Mouse (Mus musculus): ENCODE measurements around the gene Hspbap1. TPM values are rescaled to one million over a fixed set of nuclear protein-coding genes. Genes with fewer than 3 reads are reported as not detected.

The Hspbap1 gene
- total and polyA plus RNA-seq, 3 experiments, result 7.2 to 9.6 TPM; not detected in 1

DNA sequence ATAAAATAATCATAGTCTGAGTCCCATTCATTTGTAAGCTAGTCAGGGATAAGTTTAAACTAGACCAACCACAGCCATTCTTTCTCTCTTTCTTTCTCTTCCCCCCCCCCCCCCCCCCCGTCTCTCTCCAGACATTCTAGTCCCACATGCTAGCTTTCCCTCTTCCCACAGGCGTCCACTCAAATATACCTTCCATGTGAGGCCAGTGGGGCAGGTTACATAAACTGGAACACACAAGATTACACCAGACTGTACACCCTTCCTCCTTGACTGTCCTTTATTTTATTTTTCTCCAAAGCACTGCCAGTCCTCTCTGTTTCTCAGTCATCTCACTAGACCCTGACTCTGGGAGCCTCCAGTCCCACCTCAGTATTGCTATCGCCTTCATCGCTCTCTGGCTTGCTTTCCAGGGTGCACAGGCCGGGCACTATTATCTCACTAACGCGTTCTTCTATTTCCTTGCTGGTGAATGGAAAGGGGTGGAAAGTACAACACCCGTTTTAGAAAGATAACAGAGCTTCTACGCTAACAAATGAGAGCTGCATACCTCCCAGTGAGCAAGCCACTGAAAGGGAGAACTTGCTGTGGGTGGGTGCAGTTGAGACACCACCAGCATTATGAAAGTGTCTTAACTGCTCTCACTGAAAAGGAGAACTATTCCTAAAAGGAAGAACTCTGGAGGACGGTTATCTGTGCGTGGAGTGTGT lies 6.4 kb upstream of the Hspbap1 start:
- peak overlapping the region; percentile 30 for H3K9ac ChIP-seq (ENCODE audit: control insufficient read depth, low read depth, low read length, poor library complexity, severe bottlenecking)
- H3K79me2 ChIP-seq (ENCODE audit: control insufficient read depth, insufficient read depth, low read length, poor library complexity), result peaks cover under 1% of the 10 kb centered on the region; the same call in 1 of the 2 replicates
- no peaks in the 10 kb centered on the region for H3K27me3 ChIP-seq (ENCODE audit: control insufficient read depth in 1 of 2, insufficient read depth in 2 of 2, low read length in 2 of 2)
- peak overlapping the region; percentile 90 for H3K27ac ChIP-seq (ENCODE audit: control insufficient read depth, low read depth, low read length)
- peak; percentile 94 for DNase-seq (ENCODE audit: low read depth, low spot score)
- no peaks in the 10 kb centered on the region for H3K9me3 ChIP-seq (replicated peaks; ENCODE audit: insufficient read depth, low read length)
- H3K36me3 ChIP-seq (ENCODE audit: control insufficient read depth in 1 of 2, insufficient read depth in 2 of 2, low read length in 2 of 2), result peaks cover 0 to 20% of the 10 kb centered on the region in 2 experiments; a peak in 2 of 4 replicates
- peak overlapping the region in 1 of 2 experiments; percentile 3; a peak in 1 of 4 replicates for H3K4me3 ChIP-seq (ENCODE audit: control insufficient read depth in 1 of 2, insufficient read depth in 1 of 2, low read depth in 2 of 2, low read length in 2 of 2)
- H3K4me1 ChIP-seq (ENCODE audit: control insufficient read depth in 1 of 2, insufficient read depth in 2 of 2, low read length in 2 of 2), result peaks cover 5 to 30% of the 10 kb centered on the region in 2 experiments
- no peak; the same call in 1 of the 2 replicates for TF ChIP-seq TBP (IDR thresholded peaks at IDR 0.05; ENCODE audit: low read depth, low read length)
- TF ChIP-seq SMC3 (IDR thresholded peaks at IDR 0.05; ENCODE audit: low read depth, low read length), result no peak
- TF ChIP-seq MEF2A (IDR thresholded peaks at IDR 0.05; ENCODE audit: extremely low read depth, insufficient replicate concordance, low read depth, low read length, poor library complexity, severe bottlenecking), result no peak
- TF ChIP-seq NELFE (IDR thresholded peaks at IDR 0.05; ENCODE audit: low read depth, low read length), result no peak
- TF ChIP-seq KAT2A (conservative IDR thresholded peaks at IDR 0.05; ENCODE audit: low read depth, low read length), result no peak
- TF ChIP-seq UBTF (IDR thresholded peaks at IDR 0.05; ENCODE audit: borderline replicate concordance, insufficient read depth, low read depth, low read length), result no peak
- TF ChIP-seq SIN3A (IDR thresholded peaks at IDR 0.05; ENCODE audit: low read length), result peak; percentile 90
- 0 out of 2 replicates have a peak, but pooled peaks have one; percentile 39 for TF ChIP-seq HCFC1 (IDR thresholded peaks at IDR 0.05; ENCODE audit: low read depth, low read length)
- no peak for TF ChIP-seq CTCF (IDR thresholded peaks at IDR 0.05 in 2 of 3, conservative IDR thresholded peaks at IDR 0.05 in 1 of 3; ENCODE audit: control insufficient read depth in 1 of 3, insufficient read depth in 1 of 3, low read depth in 2 of 3, low read length in 3 of 3, poor library complexity in 1 of 3, severe bottlenecking in 1 of 3)
- no peak for TF ChIP-seq USF2 (IDR thresholded peaks at IDR 0.05; ENCODE audit: borderline replicate concordance in 1 of 2, insufficient read depth in 1 of 2, low read depth in 1 of 2, low read length in 2 of 2)
- TF ChIP-seq ZKSCAN1 (IDR thresholded peaks at IDR 0.05; ENCODE audit: low read depth, low read length), result no peak
- TF ChIP-seq MAFK (IDR thresholded peaks at IDR 0.05; ENCODE audit: borderline replicate concordance, low read depth, low read length), result peak; percentile 36; the same call in 1 of the 2 replicates
- TF ChIP-seq CHD2 (IDR thresholded peaks at IDR 0.05; ENCODE audit: low read length), result no peak; the same call in 1 of the 2 replicates
- TF ChIP-seq ZNF384 (IDR thresholded peaks at IDR 0.05; ENCODE audit: low read depth, low read length), result 0 out of 2 replicates have a peak, but pooled peaks have one; percentile 11
- TF ChIP-seq CHD1 (IDR thresholded peaks at IDR 0.05; ENCODE audit: low read depth, low read length), result no peak
- peak; percentile 93 for TF ChIP-seq GATA1 (IDR thresholded peaks at IDR 0.05; ENCODE audit: low read depth, low read length)
- TF ChIP-seq USF1 (IDR thresholded peaks at IDR 0.05; ENCODE audit: low read depth, low read length), result no peak
- no peak for TF ChIP-seq ZMIZ1 (IDR thresholded peaks at IDR 0.05; ENCODE audit: low read depth, low read length)
- peak; percentile 84 for TF ChIP-seq ETS1 (IDR thresholded peaks at IDR 0.05; ENCODE audit: low read depth, low read length)
- peak; percentile 86 for TF ChIP-seq TAL1 (IDR thresholded peaks at IDR 0.05; ENCODE audit: low read length)
- peak; percentile 82 for TF ChIP-seq MAZ (IDR thresholded peaks at IDR 0.05; ENCODE audit: low read depth, low read length)
- peak; percentile 83 to 89 for TF ChIP-seq EP300 (IDR thresholded peaks at IDR 0.05; ENCODE audit: low read depth in 1 of 2, low read length in 2 of 2)
- no peak; the same call in 1 of the 2 replicates for TF ChIP-seq MYB (IDR thresholded peaks at IDR 0.05; ENCODE audit: low read depth, low read length)
- 0 out of 2 replicates have a peak, but pooled peaks have one; percentile 18 for TF ChIP-seq ELF1 (IDR thresholded peaks at IDR 0.05; ENCODE audit: low read depth, low read length)
- no peak for TF ChIP-seq RAD21 (IDR thresholded peaks at IDR 0.05; ENCODE audit: low read depth, low read length)
- TF ChIP-seq POLR2AphosphoS2 (IDR thresholded peaks at IDR 0.05; ENCODE audit: low read length), result no peak
- no peak for TF ChIP-seq POLR2AphosphoS5 (IDR thresholded peaks at IDR 0.05; ENCODE audit: borderline replicate concordance, low read depth, low read length)
- TF ChIP-seq RCOR1 (IDR thresholded peaks at IDR 0.05; ENCODE audit: low read depth, low read length), result peak; percentile 83
- TF ChIP-seq POLR2A (IDR thresholded peaks at IDR 0.05; ENCODE audit: control insufficient read depth in 1 of 2, insufficient read depth in 1 of 2, low read depth in 1 of 2, low read length in 2 of 2, poor library complexity in 1 of 2), result 0 out of 4 replicates have a peak, but pooled peaks of 1 of the 2 experiments have one; percentile 31
- no peak for TF ChIP-seq NRF1 (IDR thresholded peaks at IDR 0.05; ENCODE audit: insufficient read depth, low read depth, low read length, poor library complexity, severe bottlenecking)
- no peak for TF ChIP-seq JUND (IDR thresholded peaks at IDR 0.05; ENCODE audit: low read depth, low read length)
- no peak for TF ChIP-seq GABPA (IDR thresholded peaks at IDR 0.05; ENCODE audit: low read depth, low read length)
- peak; percentile 84 for TF ChIP-seq MXI1 (IDR thresholded peaks at IDR 0.05; ENCODE audit: low read depth, low read length)
- TF ChIP-seq MYC (IDR thresholded peaks at IDR 0.05; ENCODE audit: low read depth, low read length), result peak; percentile 65; the same call in 1 of the 2 replicates
- TF ChIP-seq ZC3H11A (IDR thresholded peaks at IDR 0.05; ENCODE audit: low read depth, low read length), result peak; percentile 26; the same call in 1 of the 2 replicates

All from MEL (cell line).